Mouse (Mus musculus): ENCODE results near the gene Fkbp9. TPM values are rescaled to one million over a fixed set of nuclear protein-coding genes. Genes with fewer than 3 reads are reported as not detected.
A peak's percentile ranks its signal among the peaks of the same experiment; 100 is the strongest.

Gene Fkbp9
- total RNA-seq, 1 experiment, result 204 TPM

GRCm38 (mm10) chr6:56837166-56837565 lies 5.3 kb downstream of the Fkbp9 start:
- peak overlapping the region; percentile 83 for H3K27ac ChIP-seq (ENCODE audit: insufficient read depth, low read depth, low read length, poor library complexity, severe bottlenecking)
- no peak for TF ChIP-seq CHD2 (IDR thresholded peaks at IDR 0.05; ENCODE audit: low read depth, low read length)
- no peak for TF ChIP-seq MAFK (IDR thresholded peaks at IDR 0.05; ENCODE audit: insufficient read depth, low read depth, low read length)
- no peak for TF ChIP-seq ZNF384 (IDR thresholded peaks at IDR 0.05; ENCODE audit: low read depth, low read length)
- TF ChIP-seq HCFC1 (IDR thresholded peaks at IDR 0.05; ENCODE audit: borderline replicate concordance, insufficient read depth, low read length), result no peak
- TF ChIP-seq ZC3H11A (IDR thresholded peaks at IDR 0.05; ENCODE audit: borderline replicate concordance, low read depth, low read length), result no peak
- H3K4me3 ChIP-seq (ENCODE audit: insufficient read depth in 1 of 2, low read depth in 1 of 2, low read length in 2 of 2, poor library complexity in 1 of 2, severe bottlenecking in 1 of 2), result peak overlapping the region; percentile 83 to 97
- H3K9me3 ChIP-seq (ENCODE audit: control insufficient read depth, insufficient read depth, low read depth, low read length), result no peaks in the 10 kb centered on the region
- peak; percentile 61 for DNase-seq (ENCODE audit: low read depth, low spot score)
- H3K36me3 ChIP-seq (ENCODE audit: control insufficient read depth, insufficient read depth, low read length, poor library complexity, severe bottlenecking), result peaks cover 12% of the 10 kb centered on the region; the same call in 1 of the 2 replicates
- H3K4me1 ChIP-seq (ENCODE audit: control insufficient read depth in 2 of 2, insufficient read depth in 2 of 2, low read length in 2 of 2, poor library complexity in 1 of 2), result peaks cover 2 to 5% of the 10 kb centered on the region in 2 experiments; a peak in 1 of 4 replicates
- peak overlapping the region; percentile 98 for H3K9ac ChIP-seq (ENCODE audit: insufficient read depth, low read depth, low read length, poor library complexity, severe bottlenecking)
- in situ Hi-C loops (cut with MboI; ENCODE audit: low sequenced_read_pairs in 2 of 2, unreplicated experiment in 2 of 2), result no loop called here

GRCm38 (mm10) chr6:56837621-56838020 lies 5.8 kb downstream of the Fkbp9 start:
- Histone ChIP-seq H3K4me3 (ENCODE audit: insufficient read depth in 1 of 2, low read depth in 1 of 2, low read length in 2 of 2, poor library complexity in 1 of 2, severe bottlenecking in 1 of 2) (peak overlapping the region; percentile 66 to 83), H3K9ac (ENCODE audit: insufficient read depth, low read depth, low read length, poor library complexity, severe bottlenecking) (peak overlapping the region; percentile 81; the same call in 1 of the 2 replicates), H3K4me1 (ENCODE audit: control insufficient read depth in 2 of 2, insufficient read depth in 2 of 2, low read length in 2 of 2, poor library complexity in 1 of 2) (peaks cover 2 to 5% of the 10 kb centered on the region in 2 experiments; a peak in 1 of 4 replicates), H3K9me3 (ENCODE audit: control insufficient read depth, insufficient read depth, low read depth, low read length) (no peaks in the 10 kb centered on the region), H3K27ac (ENCODE audit: insufficient read depth, low read depth, low read length, poor library complexity, severe bottlenecking) (peak overlapping the region; percentile 38; the same call in 1 of the 2 replicates), H3K36me3 (ENCODE audit: control insufficient read depth, insufficient read depth, low read length, poor library complexity, severe bottlenecking) (peaks cover 12% of the 10 kb centered on the region; the same call in 1 of the 2 replicates)
- no peak for DNase-seq (ENCODE audit: low read depth, low spot score)
- TF ChIP-seq ZNF384 (IDR thresholded peaks at IDR 0.05; ENCODE audit: low read depth, low read length) (no peak), CHD2 (IDR thresholded peaks at IDR 0.05; ENCODE audit: low read depth, low read length) (no peak)
- in situ Hi-C loops (cut with MboI; ENCODE audit: low sequenced_read_pairs in 2 of 2, unreplicated experiment in 2 of 2), result no loop called here

DNA sequence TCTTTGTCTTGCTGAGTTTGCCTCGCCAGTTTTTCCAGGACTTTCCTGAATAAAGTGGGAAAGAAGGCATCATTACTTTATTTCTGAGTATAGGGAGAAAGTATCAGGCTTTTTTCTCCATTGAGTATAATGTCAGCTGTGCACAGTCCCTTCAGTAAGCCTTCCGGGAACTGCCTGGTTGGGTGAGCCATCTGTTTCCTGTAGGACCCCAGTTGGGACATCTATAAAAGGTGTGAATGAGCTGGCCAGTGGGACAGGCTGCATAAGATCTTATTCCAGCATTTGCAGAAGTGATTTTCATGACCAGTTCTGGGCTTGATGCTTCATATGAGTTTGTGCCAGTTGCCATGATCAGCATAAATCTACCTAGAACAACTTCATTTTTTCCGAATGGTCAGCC lies 11.4 kb downstream of the Fkbp9 start:
- H3K4me1 ChIP-seq (ENCODE audit: control insufficient read depth in 2 of 2, insufficient read depth in 2 of 2, low read length in 2 of 2, poor library complexity in 1 of 2), result no peaks in the 10 kb centered on the region
- no peak overlapping the region for H3K27ac ChIP-seq (ENCODE audit: insufficient read depth, low read depth, low read length, poor library complexity, severe bottlenecking)
- no peak overlapping the region for H3K4me3 ChIP-seq (ENCODE audit: insufficient read depth in 1 of 2, low read depth in 1 of 2, low read length in 2 of 2, poor library complexity in 1 of 2, severe bottlenecking in 1 of 2)
- DNase-seq (ENCODE audit: low read depth, low spot score), result no peak
- TF ChIP-seq HCFC1 (IDR thresholded peaks at IDR 0.05; ENCODE audit: borderline replicate concordance, insufficient read depth, low read length) (no peak), CHD2 (IDR thresholded peaks at IDR 0.05; ENCODE audit: low read depth, low read length) (no peak), MAFK (IDR thresholded peaks at IDR 0.05; ENCODE audit: insufficient read depth, low read depth, low read length) (no peak), ZC3H11A (IDR thresholded peaks at IDR 0.05; ENCODE audit: borderline replicate concordance, low read depth, low read length) (no peak), ZNF384 (IDR thresholded peaks at IDR 0.05; ENCODE audit: low read depth, low read length) (no peak)
- in situ Hi-C loops (cut with MboI; ENCODE audit: low sequenced_read_pairs in 2 of 2, unreplicated experiment in 2 of 2), result no loop called here
- H3K36me3 ChIP-seq (ENCODE audit: control insufficient read depth, insufficient read depth, low read length, poor library complexity, severe bottlenecking), result peaks cover 4% of the 10 kb centered on the region; the same call in 1 of the 2 replicates
- no peaks in the 10 kb centered on the region for H3K9me3 ChIP-seq (ENCODE audit: control insufficient read depth, insufficient read depth, low read depth, low read length)
- H3K9ac ChIP-seq (ENCODE audit: insufficient read depth, low read depth, low read length, poor library complexity, severe bottlenecking), result no peak overlapping the region

DNA sequence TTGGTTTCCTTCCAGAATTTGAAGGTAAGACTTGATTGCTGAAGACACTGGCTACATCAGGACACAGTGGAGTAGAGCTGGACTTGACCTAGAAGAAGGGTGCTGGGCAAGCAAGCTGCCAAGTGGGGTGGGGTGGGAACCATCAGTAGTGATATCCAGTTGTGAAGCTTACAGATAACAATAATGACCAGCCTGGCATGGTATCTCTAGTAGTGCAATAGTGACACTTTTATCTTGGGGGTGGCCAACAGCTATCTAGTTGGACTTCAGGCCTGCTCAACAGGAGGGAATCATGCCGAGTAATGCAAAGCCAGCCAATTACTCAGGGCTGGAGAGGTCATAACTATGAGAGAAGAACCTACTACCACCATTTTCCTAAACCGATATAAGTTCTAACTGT lies 12.5 kb downstream of the Fkbp9 start:
- in situ Hi-C loops (cut with MboI; ENCODE audit: low sequenced_read_pairs in 2 of 2, unreplicated experiment in 2 of 2), result no loop called here
- no peak for TF ChIP-seq CHD2 (IDR thresholded peaks at IDR 0.05; ENCODE audit: low read depth, low read length)
- no peak for TF ChIP-seq ZC3H11A (IDR thresholded peaks at IDR 0.05; ENCODE audit: borderline replicate concordance, low read depth, low read length)
- TF ChIP-seq MAFK (IDR thresholded peaks at IDR 0.05; ENCODE audit: insufficient read depth, low read depth, low read length), result no peak
- no peak for TF ChIP-seq HCFC1 (IDR thresholded peaks at IDR 0.05; ENCODE audit: borderline replicate concordance, insufficient read depth, low read length)
- TF ChIP-seq ZNF384 (IDR thresholded peaks at IDR 0.05; ENCODE audit: low read depth, low read length), result no peak
- DNase-seq (ENCODE audit: low read depth, low spot score), result no peak
- Histone ChIP-seq H3K9ac (ENCODE audit: insufficient read depth, low read depth, low read length, poor library complexity, severe bottlenecking) (no peak overlapping the region), H3K9me3 (ENCODE audit: control insufficient read depth, insufficient read depth, low read depth, low read length) (no peaks in the 10 kb centered on the region), H3K4me1 (ENCODE audit: control insufficient read depth in 2 of 2, insufficient read depth in 2 of 2, low read length in 2 of 2, poor library complexity in 1 of 2) (no peaks in the 10 kb centered on the region), H3K27ac (ENCODE audit: insufficient read depth, low read depth, low read length, poor library complexity, severe bottlenecking) (no peak overlapping the region), H3K4me3 (ENCODE audit: insufficient read depth in 1 of 2, low read depth in 1 of 2, low read length in 2 of 2, poor library complexity in 1 of 2, severe bottlenecking in 1 of 2) (no peak overlapping the region), H3K36me3 (ENCODE audit: control insufficient read depth, insufficient read depth, low read length, poor library complexity, severe bottlenecking) (peaks cover 4% of the 10 kb centered on the region; the same call in 1 of the 2 replicates)

DNA sequence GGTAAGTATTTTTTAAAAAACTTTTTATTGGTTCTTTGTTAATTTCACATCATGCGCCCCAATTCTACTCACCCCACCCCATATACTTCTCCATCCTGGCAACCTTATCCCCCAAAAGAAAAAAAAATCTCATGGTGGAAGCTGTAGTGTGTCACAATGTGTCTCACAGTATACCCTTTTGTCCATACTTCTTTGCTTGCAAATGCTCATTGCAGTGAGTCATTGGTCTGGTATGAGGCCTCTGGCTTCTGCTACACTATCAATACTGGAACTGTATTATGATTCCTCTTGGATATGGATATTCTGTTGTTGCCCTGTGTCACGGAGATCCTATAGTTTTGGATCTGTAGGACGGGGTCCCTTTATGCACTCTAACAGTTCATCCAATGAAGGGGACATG lies 17.1 kb downstream of the Fkbp9 start:
- H3K9me3 ChIP-seq (ENCODE audit: control insufficient read depth, insufficient read depth, low read depth, low read length), result no peaks in the 10 kb centered on the region
- in situ Hi-C loops (cut with MboI; ENCODE audit: low sequenced_read_pairs in 2 of 2, unreplicated experiment in 2 of 2), result no loop called here
- no peak for TF ChIP-seq ZC3H11A (IDR thresholded peaks at IDR 0.05; ENCODE audit: borderline replicate concordance, low read depth, low read length)
- TF ChIP-seq CHD2 (IDR thresholded peaks at IDR 0.05; ENCODE audit: low read depth, low read length), result no peak
- no peak for TF ChIP-seq MAFK (IDR thresholded peaks at IDR 0.05; ENCODE audit: insufficient read depth, low read depth, low read length)
- no peak for TF ChIP-seq HCFC1 (IDR thresholded peaks at IDR 0.05; ENCODE audit: borderline replicate concordance, insufficient read depth, low read length)
- TF ChIP-seq ZNF384 (IDR thresholded peaks at IDR 0.05; ENCODE audit: low read depth, low read length), result no peak
- no peak overlapping the region for H3K4me3 ChIP-seq (ENCODE audit: insufficient read depth in 1 of 2, low read depth in 1 of 2, low read length in 2 of 2, poor library complexity in 1 of 2, severe bottlenecking in 1 of 2)
- no peak overlapping the region for H3K27ac ChIP-seq (ENCODE audit: insufficient read depth, low read depth, low read length, poor library complexity, severe bottlenecking)
- peaks cover 9% of the 10 kb centered on the region for H3K36me3 ChIP-seq (ENCODE audit: control insufficient read depth, insufficient read depth, low read length, poor library complexity, severe bottlenecking)
- H3K9ac ChIP-seq (ENCODE audit: insufficient read depth, low read depth, low read length, poor library complexity, severe bottlenecking), result no peak overlapping the region
- H3K4me1 ChIP-seq (ENCODE audit: control insufficient read depth in 2 of 2, insufficient read depth in 2 of 2, low read length in 2 of 2, poor library complexity in 1 of 2), result no peaks in the 10 kb centered on the region
- DNase-seq (ENCODE audit: low read depth, low spot score), result no peak

Data from ES-E14 (cell line).